Mouse (Mus musculus) kidney, postnatal 25 days (tissue): ENCODE data around the gene Ccr7.

ENCODE experiments used
- DNase-seq, 2 experiments: peaks; one replicate each; pipeline ENCODE4 v3.0.0; 2021; ENCODE audit warnings: mixed read lengths in 2 of 2

Gene Ccr7

DNA sequence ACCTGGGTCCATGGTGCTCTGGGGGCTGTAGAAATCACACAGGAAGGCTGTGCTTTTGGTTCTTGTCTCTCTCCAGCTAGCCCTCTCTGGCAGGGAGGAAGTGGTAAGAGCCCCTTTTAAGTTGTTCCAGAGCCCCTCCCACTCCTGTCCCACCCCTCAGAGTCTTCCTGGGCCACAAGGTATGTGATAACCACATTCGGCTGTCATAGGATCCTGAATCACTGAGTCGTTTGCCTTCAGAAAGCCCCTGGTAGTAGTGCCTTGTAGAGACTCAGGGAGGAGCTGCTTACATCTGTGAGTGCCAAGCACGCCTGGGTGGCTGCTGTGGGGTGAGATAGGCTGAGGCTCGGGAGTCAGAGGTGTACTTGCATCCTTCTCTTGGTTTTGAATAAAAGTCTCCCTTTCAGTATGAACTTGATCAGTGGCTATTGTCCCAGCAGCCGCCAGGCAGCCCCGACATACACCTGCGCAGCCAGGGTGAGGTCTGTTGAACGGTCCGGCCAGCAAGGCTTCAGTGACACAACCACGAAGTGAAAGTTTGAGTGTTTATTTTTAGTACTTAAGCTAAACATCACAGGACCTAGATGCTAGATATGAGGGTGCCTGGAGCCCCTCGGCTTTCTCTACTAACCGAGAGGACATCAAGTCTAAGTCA, at the start of gene Ccr7:
Gene Ccr7 (minus strand): TSS at position 91 of the 655 bp plus-strand sequence.
- no peak for DNase-seq

DNA sequence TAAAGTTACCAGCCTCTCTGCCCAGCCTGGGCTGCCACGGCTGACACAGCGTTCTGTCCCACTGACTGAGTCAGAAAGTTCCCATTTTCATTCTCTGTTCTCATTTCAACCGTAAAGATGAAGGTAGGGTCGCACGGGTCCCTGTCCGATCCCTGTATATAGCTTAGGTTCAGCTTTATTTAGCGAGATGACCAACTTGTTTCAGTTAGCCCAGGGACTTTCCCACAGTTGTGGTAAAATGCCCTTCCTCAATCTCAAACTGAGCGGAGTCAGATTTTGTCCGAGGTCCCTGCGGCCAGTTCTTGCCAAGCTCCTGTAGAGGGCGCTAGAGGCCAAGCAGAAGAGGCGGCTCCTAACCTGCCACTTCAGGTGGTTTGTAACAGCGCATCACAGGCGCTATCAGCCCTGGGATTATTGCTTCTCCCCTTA, 34.3 kb upstream of the Ccr7 start:
- peak; percentile 53 to 59 for DNase-seq

DNA sequence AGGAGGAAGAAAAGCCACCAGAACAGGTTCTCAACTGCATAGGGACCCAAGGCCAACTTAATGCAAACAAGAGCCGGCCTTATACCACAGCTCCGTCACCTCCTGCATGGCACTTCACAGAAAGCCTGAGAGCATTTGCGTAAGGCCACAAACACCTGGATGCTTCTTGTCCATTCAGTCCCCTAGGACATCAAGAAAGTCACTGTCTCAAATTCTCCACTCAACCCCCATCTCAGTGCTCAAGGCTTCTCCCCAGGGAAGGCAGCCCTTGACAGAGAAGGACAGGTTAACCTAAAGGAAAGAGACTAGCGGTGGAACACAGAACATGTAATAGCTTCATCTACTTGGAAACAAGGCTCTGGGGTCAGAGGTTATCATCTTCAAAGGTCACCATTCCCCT, 32.5 kb upstream of the Ccr7 start:
- DNase-seq, result no peak

DNA sequence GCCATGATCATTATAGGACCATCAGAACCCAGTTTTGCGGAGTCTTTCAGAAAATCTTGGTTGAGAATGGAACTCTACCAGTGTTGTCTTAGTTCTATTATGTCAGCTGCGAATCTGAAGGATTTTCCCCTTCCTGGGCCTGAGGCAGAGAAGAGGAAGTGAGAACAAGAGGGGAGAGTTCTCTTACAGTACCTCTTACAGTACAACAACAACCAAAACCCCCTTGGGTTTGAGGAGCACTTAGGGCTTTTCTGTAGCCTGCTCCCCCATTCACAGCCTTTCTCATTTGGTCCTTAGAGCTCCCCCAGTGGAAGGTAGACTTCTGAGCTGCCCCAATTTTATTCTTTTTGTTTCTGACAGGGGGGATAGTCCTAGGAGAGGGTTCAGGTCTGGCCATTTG, 32.0 kb upstream of the Ccr7 start:
- DNase-seq, result no peak

DNA sequence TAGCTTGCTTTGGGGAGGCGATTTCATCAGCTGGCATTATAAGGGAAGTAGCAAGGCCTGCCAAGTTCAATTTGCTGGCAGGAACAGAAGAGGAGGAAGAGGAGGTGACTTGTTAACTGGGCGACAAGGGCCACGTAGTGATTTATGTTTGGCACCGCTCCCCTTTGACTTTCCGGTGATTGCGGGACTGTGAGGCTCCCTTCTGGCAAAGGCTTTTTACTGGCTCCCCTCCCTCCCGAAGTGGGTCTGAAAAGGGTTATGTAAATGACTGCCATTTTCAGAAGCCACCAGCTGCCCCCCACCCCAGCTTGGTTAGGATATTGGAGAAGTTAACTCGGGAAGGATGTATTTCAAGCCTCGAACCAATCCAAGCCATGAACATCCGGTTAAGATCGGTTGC, 27.7 kb upstream of the Ccr7 start:
- peak; percentile 8 to 41 for DNase-seq

DNA sequence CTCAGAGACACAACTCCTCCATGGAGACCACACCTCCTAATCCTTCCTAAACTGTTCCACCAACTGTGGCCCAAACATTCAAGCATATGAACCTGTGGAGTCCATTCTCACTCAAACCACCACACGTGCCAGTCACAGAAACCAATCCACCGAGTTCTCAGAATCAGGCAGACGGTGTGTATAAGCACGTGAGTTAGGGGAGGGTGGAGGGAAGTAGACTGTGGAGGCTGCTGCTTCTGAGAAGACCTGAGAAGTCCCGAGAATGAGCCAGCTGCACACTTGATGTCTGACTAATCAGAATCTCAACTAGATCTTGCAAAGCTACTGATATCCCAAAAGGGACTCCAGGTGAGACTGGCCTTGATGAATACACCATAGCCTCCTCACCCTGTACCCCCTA, 25.2 kb upstream of the Ccr7 start:
- DNase-seq, result no peak

DNA sequence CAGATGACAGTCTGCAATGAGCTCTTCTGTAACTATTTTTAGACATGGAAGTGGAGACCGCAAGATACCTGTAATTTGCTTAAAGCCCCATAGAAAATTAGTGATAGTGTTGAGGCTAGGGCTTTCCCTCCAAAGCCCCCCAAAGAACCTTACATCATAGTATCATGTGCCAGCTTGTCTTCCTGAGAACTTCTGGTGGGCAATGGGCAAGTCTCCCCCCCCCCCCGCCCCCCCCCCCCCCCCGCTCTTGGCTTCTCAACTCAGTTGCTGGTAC, 23.0 kb upstream of the Ccr7 start:
- DNase-seq, result no peak

DNA sequence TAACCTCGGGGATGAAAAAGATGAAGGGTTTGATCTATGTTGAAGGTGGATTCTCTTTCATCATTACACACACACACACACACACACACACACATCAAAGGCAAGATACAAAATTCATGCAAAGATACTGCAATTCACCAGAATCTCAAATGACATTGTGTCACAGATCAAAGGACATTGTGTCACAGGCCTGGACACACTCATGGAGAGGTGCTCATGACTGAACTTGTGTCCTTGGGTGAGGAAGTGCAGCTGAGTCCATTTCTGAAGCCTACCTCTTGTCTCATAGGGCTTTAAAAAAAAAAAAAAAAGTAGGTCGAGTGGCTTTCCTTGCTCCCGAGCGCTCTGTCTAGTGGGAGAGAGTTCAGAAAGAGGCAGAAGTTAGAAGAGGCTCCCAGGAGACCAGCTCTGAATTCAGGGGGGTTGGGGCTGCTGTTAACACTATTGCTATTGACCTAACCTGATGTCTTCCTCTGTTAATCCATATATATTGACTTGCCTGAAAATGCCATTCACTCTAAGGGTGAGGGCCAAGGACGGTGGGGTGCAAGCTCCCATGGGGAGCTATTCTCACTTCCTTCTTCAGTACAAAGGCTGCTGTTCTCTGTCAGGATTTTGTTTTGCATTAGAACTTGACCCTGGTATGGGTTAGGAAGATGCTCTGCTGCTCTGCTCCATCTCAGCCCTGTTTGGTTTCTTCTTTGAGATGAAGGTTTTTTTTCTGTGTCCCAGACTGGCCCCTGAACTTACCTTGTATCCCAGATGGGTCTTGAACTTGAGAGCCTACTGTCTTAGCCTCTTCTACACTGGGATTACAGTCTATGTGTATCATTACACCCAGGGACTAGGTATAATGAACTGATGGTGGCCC, 22.4 kb upstream of the Ccr7 start:
- no peak for DNase-seq

DNA sequence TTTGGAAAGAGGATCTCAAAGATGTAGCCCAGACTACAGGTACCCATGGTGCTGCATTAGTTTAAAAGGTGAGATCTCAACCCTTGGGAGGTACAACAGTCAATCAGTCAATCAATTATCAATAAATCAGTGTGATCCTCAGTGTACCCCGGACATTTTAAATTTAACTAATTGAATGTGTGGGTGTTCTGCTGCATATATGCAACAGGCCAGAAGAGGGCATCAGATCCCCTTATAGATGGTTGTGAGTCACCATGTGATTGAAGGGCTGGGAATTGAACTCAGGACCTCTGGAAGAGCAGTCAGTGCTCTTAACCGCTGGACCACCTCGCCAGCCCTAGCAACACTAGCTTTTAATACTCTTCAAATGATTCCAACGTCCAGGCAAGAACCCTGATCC, 17.1 kb upstream of the Ccr7 start:
- no peak for DNase-seq

DNA sequence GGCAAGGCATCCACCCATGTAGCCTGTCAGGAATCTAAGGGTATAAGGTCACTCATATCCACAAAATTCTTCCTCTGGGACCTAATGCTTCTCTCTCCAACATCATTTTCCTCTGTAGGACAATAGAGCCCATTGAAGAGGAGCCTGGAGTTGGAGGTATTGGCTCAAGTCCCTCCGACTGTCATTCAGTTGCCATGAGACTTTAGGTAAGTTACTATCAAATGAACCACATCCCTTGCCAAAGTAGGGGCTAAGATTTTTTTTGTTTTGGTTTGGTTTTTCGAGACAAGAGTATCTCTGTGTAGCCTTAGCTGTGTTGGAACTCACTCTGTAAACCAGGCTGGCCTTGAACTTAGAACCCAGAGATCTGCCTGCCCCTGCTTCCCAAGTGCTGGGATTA, 16.6 kb upstream of the Ccr7 start:
- DNase-seq, result no peak

DNA sequence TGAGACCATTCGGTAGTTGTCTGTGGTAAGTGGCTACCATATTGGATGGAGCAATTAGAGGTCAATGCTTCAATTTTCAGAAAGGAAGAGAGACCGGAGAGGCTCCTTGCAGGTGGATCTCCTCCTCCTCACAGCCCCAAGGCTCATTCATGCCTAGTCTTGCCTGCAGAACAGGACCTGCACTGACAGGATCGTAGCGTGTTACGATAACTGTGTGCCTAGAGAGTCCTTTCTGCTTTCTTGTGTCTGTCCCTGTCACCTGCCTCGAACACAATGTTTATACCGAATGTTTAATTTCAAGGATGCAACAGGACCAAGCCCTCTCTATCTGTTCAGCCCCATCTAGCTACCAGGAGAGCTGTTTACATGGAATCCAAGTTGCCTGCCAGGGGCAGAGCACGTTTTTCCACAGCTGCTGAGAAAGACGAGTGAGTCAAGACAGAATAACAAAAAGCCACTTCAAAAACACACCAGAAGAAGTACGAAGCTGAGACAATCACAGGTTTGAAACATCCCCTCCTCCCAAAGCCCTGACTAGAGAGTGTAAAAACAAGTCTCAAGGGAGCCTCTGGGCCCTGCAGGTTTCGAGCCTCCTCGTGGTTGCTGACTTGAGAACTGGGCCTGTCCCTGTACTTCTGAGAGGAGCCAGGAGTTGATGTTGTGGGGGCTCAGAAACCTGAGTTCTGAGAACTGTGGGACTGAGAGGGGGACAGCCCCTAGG, 15.8 kb upstream of the Ccr7 start:
- no peak for DNase-seq

DNA sequence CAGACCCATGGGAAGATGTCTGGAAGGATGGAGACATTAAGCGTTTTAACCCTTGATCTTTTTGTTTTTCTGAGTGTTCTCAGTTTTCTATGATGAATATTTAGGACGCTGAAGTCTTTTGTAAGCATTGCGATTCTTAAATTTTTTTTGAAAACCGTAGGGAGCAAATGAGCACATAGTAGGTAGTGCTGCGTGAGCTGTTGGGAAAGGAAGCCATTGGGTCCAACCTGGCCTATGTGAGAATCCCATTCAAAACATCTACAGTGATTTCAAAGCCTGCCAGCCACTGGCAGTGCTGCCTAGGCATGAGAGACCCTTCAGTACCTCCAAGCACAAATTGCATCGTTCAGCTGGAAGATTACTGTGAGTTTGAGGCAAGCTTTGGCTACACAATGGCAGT, 15.1 kb upstream of the Ccr7 start:
- DNase-seq, result no peak

DNA sequence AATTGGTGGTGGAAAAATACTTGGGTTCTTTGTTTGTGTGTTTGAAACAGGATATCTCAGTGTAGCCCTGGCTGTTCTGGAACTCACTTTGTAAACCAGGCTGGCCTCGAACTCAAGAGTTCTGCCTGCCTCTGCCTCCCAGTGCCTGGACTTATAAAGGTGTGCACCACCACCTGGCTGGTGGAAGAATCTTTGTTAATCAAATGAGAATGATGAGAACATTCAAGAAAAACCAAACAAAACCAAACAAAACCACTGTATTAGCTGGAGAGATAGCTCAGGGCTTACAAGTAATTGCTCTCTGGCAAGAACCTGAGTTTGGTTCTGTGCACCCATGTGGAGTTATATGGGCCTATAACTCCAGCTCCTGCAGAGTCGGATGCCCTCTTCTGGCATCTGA, 14.6 kb upstream of the Ccr7 start:
- DNase-seq, result no peak

DNA sequence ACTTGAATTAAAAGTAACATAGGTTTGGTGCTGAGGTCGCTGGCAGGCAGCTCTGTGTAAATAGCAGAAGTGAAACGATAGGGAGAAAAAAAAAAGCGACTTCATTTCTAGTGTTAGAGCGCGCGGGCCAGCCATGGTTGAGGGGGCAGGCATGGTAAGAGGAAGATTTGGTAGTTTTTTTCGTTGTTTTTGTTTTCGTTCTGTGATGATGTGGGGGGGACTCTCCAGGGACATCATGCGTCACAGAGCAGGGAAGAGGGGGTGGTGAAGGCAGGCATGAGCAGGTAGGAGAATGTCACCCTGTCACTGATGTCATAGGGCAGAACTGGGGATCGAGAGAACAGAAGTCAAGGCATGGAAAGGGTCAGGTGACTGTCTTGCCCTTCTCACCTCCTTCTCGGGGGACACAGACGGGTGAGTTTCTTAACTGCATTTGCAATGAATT, 13.2 kb upstream of the Ccr7 start:
- DNase-seq, result no peak

DNA sequence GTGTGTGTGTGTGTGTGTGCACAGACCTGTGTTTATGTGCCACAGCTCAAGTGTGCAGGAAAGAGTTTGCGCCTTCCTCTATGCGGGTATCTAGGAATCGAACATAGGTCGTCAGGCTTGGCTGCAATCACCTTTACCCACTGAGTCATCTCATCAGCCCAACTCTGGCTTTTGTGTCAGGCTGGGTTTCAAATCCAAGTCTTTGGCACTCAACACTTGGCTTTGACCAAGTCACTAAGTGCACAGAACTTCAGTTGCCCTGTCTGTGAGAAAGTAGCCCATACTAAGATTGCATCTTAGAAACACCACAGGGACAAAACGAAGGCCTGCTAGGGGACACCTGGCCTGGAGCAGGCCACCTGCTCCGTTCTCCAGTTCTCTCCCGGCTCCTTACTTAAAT, 12.7 kb upstream of the Ccr7 start:
- DNase-seq, result no peak

DNA sequence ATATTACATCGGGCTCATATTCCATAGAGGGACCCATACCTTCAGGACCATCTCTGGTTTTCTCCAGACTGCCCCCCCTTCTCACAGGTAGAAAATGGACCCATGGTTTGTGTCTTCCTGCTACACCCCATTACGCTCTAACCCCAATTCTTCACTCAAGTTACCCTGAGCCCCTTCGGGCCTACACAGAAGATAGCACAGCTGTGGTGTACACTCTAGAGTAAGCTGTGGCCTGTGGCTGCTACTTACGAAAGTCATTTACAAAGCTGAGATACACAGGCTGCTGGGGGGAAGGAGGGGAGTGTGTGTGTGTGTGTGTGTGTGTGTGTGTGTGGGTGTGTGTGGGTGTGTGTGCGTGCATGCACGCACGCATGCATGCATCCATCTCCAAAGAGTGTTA, 11.4 kb upstream of the Ccr7 start:
- DNase-seq, result no peak

DNA sequence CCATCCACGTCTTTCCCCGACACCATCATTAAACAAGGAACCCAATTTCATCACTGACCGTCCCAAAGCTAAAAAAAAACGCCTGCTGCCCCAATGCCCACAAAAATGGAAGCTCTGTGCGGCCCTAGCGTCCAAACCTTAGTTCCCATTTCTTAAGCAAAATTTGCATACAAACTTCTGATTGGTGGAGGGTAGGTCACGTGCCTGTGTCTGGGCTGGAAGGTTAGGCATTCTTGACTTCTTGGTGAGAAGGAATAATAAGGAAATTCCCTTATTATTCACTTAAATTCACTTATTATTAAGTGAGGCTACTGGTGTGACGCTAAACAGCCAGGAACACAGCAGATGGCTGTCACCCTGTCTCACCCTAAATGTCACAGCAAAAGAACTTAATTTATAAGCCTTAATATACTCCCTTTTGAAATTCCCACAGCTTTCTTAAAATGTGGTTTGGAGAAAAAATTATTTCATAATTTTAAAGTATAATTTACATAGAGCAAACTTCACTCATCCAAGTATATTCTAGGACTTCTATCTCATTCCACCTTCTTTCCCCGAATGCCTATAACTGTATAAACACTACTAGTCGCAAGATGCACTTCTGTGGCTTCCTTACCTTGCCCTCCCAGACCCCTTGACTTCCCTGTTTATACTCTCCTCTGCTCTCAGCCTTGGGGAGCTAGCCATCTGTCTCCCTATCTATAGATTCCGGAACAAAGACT, 10.3 kb upstream of the Ccr7 start:
- no peak for DNase-seq

DNA sequence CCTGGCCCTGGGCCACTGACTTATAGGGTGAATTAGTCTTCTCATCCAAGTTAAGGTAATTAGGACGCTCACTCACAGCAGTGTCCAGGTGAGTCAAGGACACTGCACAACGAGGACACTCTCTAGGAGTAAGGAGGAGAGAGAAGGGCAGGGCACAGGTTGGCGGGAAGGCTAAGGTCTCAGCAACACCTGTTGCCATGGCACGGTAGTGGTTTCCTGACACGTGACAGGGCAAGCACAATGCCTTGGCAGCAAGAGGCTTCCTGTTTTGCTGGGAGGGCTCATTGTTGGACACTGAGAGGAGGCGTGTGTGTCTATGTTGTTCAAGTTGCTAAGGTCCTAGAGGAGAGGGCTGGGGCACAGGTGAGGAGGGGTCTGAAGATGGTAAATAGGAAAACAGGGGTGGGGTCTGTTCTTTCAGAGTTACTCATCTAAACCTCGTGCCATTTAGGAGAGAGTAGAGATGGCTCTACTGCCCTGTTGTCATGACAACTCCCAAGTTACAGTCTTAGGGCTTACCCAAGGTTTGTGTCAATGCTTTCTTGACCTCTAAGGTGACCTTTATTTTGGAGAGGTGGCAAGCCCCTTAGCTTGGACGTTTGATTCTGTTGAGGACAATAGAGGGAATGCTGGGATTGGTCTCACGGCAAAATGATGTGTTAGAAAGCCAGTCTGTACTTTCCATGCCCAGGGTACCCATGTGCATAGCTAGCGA, 8.3 kb upstream of the Ccr7 start:
- DNase-seq, result no peak

DNA sequence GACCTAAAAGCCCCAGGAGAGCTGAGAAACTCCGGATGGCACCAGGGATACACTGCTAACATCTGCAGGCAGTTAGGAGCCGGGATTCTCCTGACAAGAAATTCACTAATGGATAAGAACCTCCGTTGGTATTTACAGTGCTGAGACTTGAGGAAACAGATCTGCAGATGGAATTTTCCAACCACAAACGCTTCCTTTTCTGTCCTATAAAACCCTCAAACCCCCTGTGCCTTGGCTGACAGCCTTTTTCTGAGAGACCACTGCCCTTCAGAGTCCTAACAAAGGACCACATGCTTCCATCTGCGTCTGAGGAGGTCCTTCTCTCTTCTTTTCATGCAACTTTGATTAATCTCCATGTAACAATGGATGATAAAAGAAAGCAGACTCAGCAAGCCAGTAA, 6.8 kb upstream of the Ccr7 start:
- DNase-seq, result no peak

DNA sequence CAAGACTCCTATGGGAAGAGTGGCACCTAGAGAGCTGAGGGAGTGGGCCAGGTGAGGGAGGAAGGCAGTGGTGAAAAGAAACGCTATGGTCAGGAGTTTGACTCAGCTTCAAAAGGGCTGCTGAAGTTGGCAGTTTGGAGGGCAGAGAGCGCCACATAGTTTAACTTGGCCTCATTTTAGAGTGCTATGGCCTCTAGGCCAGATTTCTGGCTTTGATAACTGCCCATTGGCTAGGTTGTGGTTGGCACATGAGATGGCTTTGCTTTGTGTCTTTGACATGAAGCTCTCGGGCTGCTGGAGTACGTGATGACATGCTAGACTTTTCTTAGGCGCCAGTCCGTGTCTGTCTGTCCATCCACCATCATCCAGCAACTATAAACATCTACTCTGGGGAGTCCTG, 5.4 kb upstream of the Ccr7 start:
- no peak for DNase-seq

DNA sequence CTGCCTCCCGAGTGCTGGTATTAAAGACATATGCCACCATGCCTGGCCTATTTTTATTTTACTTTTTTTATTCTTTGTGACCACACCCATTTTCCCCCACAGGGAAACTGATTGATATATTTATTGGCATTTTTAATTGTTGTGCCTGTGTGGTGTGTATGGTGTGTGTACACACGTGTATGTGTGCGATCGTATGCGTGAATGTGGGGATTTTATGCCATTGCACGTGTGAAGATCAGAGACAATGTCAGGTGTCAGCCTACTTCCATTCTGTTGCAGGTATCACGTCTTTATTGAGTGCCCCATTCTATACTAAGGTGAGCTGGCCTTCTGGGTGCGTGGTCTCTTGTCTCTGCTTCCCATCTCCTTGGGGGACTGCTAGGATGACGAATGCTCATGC, 940 bp upstream of the Ccr7 start:
- DNase-seq, result no peak
